Mouse (Mus musculus): ENCODE data around the gene Dnajb2.

- TF ChIP-seq TAL1 (IDR thresholded peaks at IDR 0.05; ENCODE audit: low read length) (no peak), GATA1 (IDR thresholded peaks at IDR 0.05; ENCODE audit: low read length) (no peak)
These were observed 16.7 kb upstream of the Dnajb2 start, which contains the start of gene Tuba4a for GRCm38 (mm10) chr1:75219531-75219930.

All from erythroblast, embryonic 14.5 days (primary cell).